Mouse (Mus musculus) fibroblast of lung, adult 2 months (primary cell): Measurements from ENCODE around the gene Rln3.

Experiments used
- DNase-seq: peaks from one replicate; pipeline ENCODE4 v3.0.0-alpha.2; 2011; ENCODE audit warnings: low read depth

Gene Rln3

GRCm38 (mm10) chr8:84044900-84045299 lies at the start of gene Rln3:
Gene Rln3, minus strand, starts transcription at chr8:84045000.
- DNase-seq, result no peak

DNA sequence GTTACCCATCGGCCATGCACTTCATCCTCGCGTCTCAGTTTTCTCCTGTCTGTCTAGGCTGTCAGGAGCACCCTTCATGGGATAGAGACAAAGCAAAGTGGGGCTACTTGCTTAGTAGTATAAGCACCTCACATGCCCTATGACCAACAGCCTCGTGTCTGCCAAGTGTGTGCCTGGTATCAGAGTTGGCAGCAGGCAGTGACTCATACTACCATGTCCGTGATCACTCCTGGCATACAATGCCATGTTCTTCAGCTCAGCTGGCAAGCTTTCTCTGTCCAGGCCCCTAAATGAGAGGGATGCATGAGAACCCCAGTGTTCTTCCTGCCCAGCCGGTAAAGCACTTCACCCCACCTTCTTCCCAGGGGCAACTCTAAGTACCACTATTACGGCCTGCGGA lies 45.8 kb upstream of the Rln3 start:
- no peak for DNase-seq

DNA sequence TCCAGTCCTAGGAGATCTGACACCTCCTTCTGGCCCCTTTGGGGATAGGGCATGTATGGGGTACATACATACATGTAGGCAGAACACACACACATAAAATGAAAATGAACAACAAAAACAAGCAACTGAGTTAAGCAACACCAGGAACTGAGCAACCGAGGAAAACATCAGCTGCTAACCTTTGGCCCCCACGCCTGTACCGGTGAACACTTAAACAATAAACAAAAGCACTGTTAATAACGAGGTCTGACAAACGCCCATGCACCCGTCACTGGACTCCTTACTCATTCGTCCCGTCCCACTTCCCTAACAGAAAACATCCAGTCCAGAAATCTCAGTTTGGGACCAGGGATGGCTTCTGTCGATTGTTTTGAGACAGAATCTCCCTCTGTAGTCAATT lies 44.5 kb upstream of the Rln3 start:
- DNase-seq, result no peak

- DNase-seq, result no peak
Measured at GRCm38 (mm10) chr8:84087821-84088220, 43.0 kb upstream of the Rln3 start.

DNA sequence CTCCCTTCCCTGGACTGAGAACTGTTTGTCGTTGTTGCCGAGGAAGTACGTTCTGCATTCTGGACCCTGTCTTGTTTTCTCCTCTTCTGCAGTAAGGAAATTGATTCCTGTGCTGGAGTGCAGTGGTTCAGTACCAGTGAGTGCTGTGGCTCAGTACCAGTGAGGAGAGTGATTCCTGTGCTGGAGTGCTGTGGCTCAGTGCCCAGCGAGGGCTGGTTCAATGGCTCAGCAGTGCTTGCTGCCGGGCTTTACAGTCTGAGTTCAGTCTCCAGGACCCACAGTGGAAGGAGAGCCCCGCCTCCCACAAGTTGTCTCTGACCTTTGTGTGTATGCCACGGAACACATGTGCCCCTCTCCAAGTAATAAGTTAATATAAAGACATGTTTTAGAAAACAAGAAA lies 42.4 kb upstream of the Rln3 start:
- no peak for DNase-seq

- no peak for DNase-seq
Measured at GRCm38 (mm10) chr8:84084341-84085115, 39.7 kb upstream of the Rln3 start.

DNA sequence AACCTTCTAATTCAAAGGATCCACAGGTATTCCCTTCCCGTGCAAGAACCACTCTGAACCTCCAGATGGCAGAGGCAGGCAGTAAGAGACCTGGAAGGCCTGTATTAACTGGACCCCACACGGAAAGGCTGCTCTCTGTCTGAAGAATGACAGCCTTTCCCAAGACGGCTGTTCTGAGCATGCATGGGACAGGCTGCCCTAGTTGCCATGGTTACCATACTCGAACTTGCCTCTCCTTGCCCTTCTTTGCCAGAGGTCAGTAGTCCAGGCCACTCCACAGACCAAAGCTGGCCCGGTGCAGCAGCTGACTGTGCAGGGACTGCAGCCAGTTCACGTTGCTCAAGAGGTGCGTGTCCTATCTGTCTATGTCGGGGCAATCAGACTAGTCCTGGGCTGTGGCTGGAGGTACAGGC lies 39.0 kb upstream of the Rln3 start:
- no peak for DNase-seq

DNA sequence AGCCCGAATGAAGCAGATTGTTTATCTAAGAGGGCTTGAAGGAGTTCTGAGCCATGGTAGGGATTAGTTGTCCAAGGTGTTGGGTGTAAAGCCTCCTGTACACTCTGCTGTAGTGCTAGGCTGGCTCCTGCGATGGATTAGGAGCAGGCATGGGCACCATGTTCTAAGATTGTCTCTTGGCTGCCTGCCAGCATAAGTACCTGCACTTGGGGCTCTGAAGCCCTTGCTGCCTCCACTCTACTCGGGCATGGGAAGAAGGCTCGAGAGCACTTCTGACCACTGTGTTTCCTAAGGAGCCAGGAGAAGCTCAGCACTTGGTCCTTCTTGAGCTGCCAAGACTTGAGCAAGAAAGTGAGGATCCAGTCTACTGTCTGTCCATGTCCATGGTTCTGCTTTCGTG lies 34.4 kb upstream of the Rln3 start:
- DNase-seq, result no peak

- no peak for DNase-seq
Measured at GRCm38 (mm10) chr8:84076849-84077248, 32.0 kb upstream of the Rln3 start.

GRCm38 (mm10) chr8:84076412-84076811 lies 31.6 kb upstream of the Rln3 start:
- no peak for DNase-seq

GRCm38 (mm10) chr8:84073230-84073976 lies 28.6 kb upstream of the Rln3 start:
- DNase-seq, result no peak

DNA sequence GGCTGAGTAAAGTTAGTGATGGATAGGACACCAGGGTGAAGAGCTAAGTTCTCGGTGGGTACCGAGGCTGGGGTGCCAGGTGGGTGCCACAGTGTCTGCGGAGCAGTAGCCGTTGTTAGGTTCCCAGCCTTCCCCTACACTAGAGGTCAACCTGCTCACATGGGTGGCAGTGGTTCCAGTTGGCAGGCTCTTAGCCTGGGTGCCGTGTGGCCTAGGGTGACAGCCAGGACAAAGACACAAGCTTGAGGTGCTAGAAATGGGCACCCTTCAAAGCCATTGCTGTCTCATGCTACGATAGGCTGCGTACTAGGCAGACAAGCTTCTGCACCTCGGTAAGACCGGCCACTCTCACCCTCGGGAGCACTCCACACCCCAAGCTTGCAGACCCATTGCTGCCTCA lies 27.5 kb upstream of the Rln3 start:
- DNase-seq, result no peak

GRCm38 (mm10) chr8:84071921-84072320 lies 27.1 kb upstream of the Rln3 start:
- DNase-seq, result peak; percentile 38

- DNase-seq, result peak; percentile 80
Measured at GRCm38 (mm10) chr8:84070667-84071066, 25.9 kb upstream of the Rln3 start.

- no peak for DNase-seq
Measured at GRCm38 (mm10) chr8:84070241-84070640, 25.4 kb upstream of the Rln3 start.

DNA sequence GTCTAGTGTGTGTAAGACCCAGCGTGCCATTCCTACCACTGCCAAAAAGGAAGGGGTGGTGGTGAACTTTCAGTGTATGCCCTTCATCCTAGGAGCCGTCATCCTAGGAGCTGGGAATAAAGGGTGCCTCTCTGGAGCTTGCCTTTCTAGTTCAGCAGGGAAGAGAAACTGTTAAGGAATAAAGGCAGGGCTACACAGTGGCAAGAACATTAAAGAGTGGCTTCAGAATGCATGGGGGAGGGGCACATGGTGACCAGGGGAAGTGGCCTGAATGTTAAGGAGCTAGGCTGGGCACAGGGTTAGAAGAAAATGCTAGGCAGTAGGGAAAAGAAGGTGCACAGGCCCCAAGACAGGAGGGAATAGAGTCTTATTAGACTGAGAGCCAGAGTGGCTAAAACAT lies 24.9 kb upstream of the Rln3 start:
- no peak for DNase-seq

- no peak for DNase-seq
Measured at GRCm38 (mm10) chr8:84069169-84069568, 24.4 kb upstream of the Rln3 start.

- DNase-seq, result no peak
Measured at GRCm38 (mm10) chr8:84068316-84069035, 23.7 kb upstream of the Rln3 start.

- DNase-seq, result no peak
Measured at GRCm38 (mm10) chr8:84067911-84068310, 23.1 kb upstream of the Rln3 start.

DNA sequence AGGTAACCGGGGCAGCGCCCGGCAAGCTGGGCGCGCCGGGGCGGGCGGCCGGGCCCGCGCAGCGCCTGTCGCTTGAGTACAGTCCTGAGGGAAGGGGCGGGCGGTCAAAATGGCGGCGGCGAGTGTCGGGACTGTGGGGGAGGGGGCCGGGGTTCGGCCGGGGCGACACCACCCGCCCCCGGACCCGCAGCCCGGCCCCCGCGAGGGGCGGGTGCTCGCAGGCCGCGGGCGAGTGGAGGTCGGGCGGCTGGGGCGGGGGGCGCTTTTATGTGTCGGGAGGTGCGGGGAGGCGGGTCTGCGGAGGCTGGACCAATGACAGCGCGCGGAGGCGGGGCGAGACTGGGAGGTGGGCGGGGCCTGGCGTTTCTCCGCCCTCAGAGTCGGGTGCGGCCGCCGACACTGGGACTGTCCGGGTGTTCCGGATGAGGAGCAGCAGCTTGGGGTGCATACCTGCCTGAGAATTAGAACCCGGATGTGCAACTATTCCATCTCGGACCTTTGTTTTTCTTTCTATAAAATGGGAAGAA lies 22.3 kb upstream of the Rln3 start:
- DNase-seq, result peak; percentile 56

DNA sequence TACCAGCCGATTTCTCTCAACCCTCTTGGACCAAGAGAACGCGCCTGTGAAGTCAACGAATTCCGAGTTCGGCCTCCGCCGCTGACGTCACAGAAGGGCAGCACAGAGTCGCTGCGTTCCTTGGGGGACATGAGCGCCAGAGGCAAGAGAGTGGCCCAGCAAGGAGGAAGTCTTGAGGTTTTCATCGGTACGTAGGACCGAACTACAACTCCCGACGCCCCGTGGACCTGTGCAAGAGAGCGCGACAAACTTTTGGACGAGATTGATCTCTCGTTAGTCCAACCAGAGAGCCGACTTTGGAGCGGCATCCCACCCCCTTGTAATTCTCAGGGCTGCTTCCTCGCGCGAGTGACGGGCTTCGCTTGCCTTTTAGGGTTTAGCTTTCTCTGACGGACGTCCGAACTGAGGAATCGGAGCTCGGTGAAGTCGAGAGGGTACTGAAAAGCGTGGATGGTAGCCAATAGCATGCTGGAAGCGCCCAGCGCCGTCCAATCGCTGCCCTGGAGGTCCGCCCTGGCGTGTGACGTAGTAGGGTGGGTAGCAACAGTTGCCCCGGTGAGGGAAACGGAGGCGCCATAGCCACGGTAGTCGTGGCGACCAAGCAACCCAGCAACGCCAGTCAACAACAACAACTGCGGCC lies 21.6 kb upstream of the Rln3 start, which contains the start of gene Rfx1:
Gene Rfx1 (plus strand): TSS at position 544 of the 640 bp plus-strand sequence.
- DNase-seq, result peak; percentile 100

DNA sequence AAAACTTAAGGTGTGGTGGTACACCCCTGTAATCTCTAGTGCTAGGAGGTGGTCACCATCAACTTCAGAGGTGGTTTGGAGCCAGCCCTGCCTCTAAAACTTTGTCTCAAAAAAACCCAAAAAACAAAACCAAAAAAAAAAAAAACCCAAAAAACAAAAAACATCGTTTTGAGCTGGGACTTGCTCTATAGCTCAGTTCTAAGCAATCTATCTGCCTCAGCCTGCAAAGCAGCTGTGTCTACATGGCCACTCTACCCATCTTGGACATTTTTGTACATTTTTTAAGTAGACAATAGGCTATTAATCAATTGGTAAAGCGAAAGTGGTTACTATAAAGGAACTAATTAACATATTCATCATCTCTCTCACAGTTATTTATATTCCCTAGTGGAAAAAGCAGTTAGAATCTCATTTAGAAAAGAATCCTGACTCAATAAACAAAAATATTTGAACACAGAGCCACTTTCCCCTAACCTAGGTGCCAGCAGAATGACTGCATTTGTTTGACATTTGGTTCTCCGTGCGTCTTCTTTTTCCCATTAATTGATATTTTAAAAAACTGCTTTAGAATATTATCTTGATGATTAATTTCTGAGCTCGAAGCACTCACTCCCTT lies 20.8 kb upstream of the Rln3 start:
- no peak for DNase-seq
